Mouse (Mus musculus): ENCODE data around the gene Lkaaear1.

- TF ChIP-seq POLR2A (IDR thresholded peaks at IDR 0.05; ENCODE audit: insufficient read depth, low read depth, low read length) (no peak), CTCF (IDR thresholded peaks at IDR 0.05) (no peak)
These were observed 39.2 kb downstream of the Lkaaear1 start for GRCm38 (mm10) chr2:181658930-181659555.

Measured in heart, adult 2 months (tissue).